Mouse (Mus musculus) fat pad, adult 2 months (tissue): ENCODE measurements around the gene Mdc1.
"Not testable (repeated sequence)": the region's sequence is repeated elsewhere in the genome, so short reads cannot be mapped to it uniquely, and the experiment has no call there.

Source experiments
- DNase-seq: peaks from one replicate; pipeline ENCODE4 v3.0.0-alpha.2; 2011; ENCODE audit warnings: low read depth, low spot score; ENCODE audit errors: extremely low read depth

Mdc1 gene

DNA sequence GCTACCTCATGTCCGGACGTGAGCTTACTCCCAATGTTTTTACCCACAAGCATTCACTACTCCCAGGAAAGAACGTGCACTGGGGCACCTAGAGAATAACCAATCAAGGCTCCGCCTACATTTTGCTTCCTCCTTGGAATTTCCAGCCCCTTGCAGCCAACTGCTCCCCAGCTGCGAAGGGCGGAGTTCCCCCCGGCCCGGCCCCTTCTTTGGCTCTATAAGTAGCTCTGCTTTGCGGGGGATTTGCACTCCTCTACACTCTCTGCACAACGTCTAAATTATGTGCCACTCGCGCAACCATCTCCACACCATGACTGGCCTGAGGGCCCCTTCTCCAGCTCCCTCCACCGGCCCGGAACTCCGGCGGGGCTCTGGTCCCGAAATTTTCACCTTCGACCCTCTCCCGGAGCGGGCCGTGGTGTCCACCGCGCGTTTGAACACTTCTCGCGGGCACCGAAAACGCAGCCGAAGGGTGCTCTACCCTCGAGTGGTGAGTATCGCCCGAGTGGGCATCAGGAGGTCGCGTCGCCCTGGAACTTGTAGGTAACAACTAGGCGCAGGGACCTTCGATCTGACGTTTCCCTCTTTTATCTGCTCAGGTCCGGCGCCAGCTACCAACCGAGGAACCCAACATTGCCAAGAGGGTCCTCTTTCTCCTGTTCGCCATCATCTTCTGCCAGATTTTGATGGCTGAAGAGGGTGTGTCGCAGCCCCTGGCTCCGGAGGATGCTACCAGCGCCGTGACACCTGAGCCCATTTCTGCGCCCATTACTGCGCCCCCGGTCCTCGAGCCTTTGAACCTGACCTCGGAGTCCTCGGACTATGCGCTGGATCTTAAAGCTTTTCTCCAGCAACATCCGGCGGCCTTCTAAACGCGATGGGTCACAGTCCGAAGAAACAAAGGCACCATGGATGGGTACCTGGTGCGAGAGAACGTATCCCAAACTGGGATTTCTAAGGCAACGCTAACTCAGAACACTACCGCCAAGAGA lies 19.6 kb upstream of the Mdc1 start, which contains the start of gene Ier3:
Ier3 (plus strand) TSS at position 246 of the 992 bp plus-strand sequence.
- DNase-seq: no peak

GRCm38 (mm10) chr17:35822564-35822963 lies 18.8 kb upstream of the Mdc1 start:
- DNase-seq: no peak

GRCm38 (mm10) chr17:35822964-35823937 lies 18.1 kb upstream of the Mdc1 start, which contains the start of gene Flot1:
Flot1 (plus strand) TSS chr17:35823230.
- DNase-seq: no peak

DNA sequence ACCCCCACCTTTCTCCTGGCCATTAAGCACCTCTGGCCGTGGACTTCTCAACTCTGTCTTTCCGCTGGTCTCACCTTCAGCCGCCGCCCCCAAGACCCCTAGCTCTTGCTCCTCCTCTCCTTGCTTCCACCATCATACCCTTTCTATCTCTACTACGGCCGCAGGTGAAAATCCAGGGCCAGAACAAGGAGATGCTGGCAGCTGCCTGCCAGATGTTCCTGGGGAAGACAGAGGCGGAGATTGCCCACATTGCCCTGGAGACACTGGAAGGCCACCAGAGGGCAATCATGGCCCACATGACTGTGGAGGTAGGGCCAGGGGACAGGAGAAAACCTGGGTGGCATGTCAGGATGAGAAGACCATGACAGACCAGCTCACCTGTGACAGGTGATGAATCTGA lies 16.9 kb upstream of the Mdc1 start:
- no peak for DNase-seq

GRCm38 (mm10) chr17:35825109-35825850 lies 16.0 kb upstream of the Mdc1 start:
- DNase-seq: no peak

- DNase-seq: no peak
These were observed 11.6 kb upstream of the Mdc1 start for GRCm38 (mm10) chr17:35829737-35830136.

DNA sequence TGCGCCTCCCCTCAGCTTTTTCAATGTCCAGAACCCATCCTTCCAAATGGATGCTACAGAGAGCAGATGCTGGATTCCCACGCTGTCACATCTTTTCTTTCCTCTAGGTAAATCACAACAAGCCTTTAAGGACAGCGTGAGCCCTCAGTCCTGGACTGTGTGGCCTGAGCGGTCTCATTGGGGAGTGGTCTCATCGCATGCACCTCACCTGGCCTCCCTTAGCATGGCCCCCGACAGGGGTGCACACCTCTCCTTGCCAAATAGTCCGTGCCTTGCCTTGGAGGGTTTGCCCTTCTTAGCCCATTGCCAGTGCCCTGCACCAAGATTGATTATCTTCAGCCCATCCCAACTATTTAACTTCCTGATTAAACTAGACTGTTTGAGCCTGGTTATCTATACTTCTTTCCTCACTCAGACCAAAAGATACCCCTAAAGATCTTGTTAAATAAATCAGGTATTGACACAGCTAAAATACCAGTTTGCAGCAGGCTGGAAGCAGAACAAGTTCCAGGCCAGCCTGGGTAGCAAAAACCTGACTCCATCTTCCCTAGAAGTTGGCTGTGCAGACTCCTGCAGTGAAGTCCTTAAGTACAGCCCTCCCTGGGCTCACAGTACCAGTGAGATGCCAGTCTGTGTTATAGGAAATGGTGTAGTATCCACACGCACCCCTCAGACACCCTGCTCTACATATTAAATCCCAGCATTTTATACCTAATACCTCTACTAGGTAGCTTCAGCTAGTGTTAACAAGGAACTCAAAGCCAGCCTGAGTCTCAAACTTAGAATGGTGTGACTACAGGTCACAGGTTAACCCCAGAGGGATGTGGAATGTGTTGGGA lies 8.7 kb upstream of the Mdc1 start:
- DNase-seq: no peak

DNA sequence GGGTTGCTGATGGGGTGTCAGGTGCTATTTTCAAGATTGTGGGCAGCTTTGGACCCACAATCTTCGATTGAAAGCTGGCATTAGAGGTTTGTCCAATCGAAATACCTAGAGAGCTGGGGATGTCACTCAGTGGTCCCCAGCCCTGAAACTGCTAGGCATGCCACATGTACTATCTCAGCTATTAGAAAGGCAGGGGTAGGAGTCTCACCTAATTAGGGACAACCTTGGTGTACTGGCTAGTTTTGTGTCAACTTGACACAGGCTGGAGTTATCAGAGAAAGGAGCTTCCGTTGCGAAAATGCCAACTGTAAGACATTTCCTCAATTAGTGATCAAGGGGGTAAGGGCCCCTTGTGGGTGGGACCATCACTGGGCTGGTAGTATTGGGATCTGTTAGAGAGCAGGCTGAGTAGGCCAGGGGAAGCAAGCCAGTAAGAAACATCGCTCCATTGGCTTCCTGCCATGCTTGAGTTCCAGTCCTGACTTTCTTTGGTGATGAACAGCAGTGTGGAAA lies 8.0 kb upstream of the Mdc1 start:
- DNase-seq: no peak

- DNase-seq: no peak
These were observed 7.4 kb upstream of the Mdc1 start for GRCm38 (mm10) chr17:35833894-35834293.

- DNase-seq: no peak
These were observed 6.5 kb upstream of the Mdc1 start for GRCm38 (mm10) chr17:35834696-35835422.

GRCm38 (mm10) chr17:35835424-35836140 lies 5.7 kb upstream of the Mdc1 start:
- no peak for DNase-seq

DNA sequence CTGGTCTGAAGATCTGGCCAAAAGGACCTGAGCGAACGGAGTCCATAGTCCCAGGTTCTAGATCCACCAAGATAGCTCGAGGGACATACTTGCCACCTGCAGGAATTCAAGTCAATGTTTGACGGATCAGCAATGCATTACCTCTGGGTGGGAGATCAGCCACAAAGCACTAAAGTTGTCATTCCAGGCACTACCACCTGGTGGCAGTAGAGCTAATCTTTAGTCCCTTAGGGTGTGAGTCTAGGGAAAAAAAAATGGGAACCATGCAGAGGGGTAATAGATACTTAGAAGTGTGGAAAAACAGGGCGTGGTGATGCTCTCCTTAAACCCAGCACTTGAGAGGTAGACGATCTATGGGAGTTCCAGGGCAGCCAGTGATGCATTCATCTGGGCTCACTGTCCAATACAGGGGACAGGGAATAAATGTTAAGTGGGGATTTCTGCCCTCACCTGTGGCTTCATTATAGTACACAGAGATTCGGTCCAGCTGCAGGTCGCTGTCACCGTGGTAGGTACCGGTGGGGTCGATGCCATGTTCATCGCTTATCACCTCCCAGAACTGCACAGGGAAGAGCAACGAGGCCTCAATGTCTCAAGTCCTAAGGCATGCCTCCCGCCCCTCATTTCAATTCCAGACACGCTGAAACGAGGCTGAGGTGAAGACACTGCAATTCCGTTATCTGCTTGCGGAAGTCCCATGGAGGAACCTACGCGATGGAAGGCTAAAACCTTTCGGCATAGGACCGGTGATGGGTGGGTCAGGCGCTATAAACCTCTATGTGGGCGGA lies 4.9 kb upstream of the Mdc1 start:
- DNase-seq: no peak

GRCm38 (mm10) chr17:35836991-35837422 lies 4.3 kb upstream of the Mdc1 start:
- no peak for DNase-seq

GRCm38 (mm10) chr17:35837487-35837886 lies 3.8 kb upstream of the Mdc1 start:
- no peak for DNase-seq

GRCm38 (mm10) chr17:35838122-35838544 lies 3.2 kb upstream of the Mdc1 start, which contains the start of gene Tubb5:
Tubb5 (minus strand) TSS chr17:35838306.
- DNase-seq: no peak

DNA sequence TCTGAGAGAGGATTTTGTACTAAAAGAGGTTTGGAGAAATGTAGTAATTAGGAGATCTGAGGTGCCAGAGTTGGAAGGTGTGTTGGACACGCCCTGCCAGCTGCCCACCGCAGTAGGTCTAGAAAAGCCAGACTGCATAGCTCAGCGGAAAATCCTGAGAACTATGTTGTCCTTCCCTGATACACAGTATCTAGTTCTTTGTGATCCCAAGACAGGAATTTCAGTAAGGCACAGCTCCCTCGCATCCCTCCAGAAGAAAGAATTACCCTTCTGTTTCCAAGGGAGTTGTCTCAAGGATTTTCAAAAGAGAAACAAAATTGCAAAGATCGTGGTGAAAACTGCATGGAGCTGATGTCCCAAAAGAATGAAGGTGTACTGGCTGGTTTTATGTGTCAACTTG lies 2.7 kb upstream of the Mdc1 start:
- DNase-seq: no peak

DNA sequence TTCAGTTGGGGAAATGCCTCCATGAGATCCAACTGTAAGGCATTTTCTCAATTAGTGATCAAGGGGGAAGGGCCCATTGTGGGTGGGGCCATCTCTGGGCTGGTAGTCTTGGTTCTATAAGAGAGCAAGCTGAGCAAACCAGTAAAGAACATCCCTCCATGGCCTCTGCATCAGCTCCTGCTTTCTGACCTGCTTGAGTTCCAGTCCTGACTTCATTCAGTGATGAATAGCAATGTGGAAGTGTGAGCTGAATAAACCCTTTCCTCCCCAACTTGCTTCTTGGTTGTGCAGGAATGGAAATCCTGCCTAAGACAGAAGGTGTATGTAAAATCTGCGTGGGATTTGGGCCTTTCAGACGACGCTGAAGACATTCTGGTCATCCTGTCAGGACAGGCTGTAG lies 2.3 kb upstream of the Mdc1 start:
- DNase-seq: not testable (repeated sequence)
